Mouse (Mus musculus): Measurements from ENCODE around the gene Abcc6. TPM values are rescaled to one million over a fixed set of nuclear protein-coding genes. Genes with fewer than 3 reads are reported as not detected.

The Abcc6 gene
- total RNA-seq (2017) = not detected in 3 replicates

- ATAC-seq (replicated peaks; ENCODE audit: insufficient number of reproducible peaks, low FRiP score, low TSS enrichment, poor library complexity, severe bottlenecking) = no peak
Measured at GRCm38 (mm10) chr7:46030145-46030488, at the start of gene Abcc6. Gene Abcc6 (minus strand): TSS chr7:46030302.

DNA sequence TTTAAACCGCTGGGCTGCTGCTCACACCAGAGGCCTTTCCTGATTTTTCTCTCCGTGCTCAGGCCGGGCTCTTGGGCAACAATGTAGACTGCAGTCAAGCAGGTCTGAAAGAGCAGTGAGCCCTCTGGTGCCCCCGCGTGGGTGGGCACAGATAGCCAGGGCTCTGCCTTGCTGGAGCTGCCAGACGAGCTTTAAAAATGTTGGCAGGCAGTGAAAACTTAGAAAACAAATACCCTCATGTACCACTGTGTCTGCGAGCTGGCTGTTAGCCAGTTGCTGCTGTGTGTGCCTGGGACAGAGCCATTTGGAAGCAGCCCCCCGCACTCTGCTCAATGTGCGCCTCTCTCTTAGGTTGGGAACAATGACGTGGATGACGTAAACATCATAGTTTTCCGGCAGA, 47.6 kb upstream of the Abcc6 start:
- ATAC-seq (replicated peaks; ENCODE audit: insufficient number of reproducible peaks, low FRiP score, low TSS enrichment, poor library complexity, severe bottlenecking) = no peak

DNA sequence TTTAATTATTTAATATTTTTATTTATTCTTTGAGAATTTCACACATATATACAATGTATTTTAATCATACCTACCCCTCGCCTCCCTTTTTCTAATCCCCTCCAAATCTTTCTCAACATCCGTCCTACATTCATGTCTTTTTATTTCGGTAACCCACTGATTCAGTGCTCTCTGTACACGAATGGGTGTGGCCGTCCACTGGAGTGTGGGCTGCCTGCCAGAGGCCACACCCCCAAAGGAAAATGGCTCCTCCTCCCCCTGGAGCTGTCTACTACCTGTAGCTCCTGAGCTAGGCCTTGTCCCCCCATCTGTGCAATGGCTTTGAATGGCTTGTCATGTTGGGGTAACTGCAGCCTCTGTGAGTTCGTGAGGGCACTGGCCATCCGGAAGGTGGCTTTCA, 46.7 kb upstream of the Abcc6 start:
- ATAC-seq (replicated peaks; ENCODE audit: insufficient number of reproducible peaks, low FRiP score, low TSS enrichment, poor library complexity, severe bottlenecking) = no peak

DNA sequence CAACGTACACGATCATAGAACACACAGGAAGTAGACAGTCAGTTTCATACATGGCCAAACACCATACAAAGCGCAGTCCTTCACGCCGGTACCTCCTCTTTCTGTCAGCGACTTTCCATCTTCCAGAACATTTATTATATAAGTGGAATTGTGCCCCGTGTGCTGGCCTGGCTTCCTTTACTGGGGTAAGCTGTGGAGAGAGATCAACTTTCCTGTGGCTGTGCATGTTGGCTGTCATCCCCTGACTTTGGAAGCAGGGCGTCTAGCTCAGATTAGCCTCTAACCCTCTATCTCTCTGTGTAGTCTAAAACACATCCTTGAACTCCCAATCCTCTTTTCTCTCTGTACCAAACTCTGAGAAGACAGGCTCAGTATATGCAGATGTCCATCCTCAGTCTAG, 38.7 kb upstream of the Abcc6 start:
- ATAC-seq (replicated peaks; ENCODE audit: insufficient number of reproducible peaks, low FRiP score, low TSS enrichment, poor library complexity, severe bottlenecking) = no peak

GRCm38 (mm10) chr7:46063296-46063695, 33.2 kb upstream of the Abcc6 start:
- ATAC-seq (replicated peaks; ENCODE audit: insufficient number of reproducible peaks, low FRiP score, low TSS enrichment, poor library complexity, severe bottlenecking) = no peak

- ATAC-seq (replicated peaks; ENCODE audit: insufficient number of reproducible peaks, low FRiP score, low TSS enrichment, poor library complexity, severe bottlenecking) = no peak
Measured at GRCm38 (mm10) chr7:46061614-46062013, 31.5 kb upstream of the Abcc6 start.

DNA sequence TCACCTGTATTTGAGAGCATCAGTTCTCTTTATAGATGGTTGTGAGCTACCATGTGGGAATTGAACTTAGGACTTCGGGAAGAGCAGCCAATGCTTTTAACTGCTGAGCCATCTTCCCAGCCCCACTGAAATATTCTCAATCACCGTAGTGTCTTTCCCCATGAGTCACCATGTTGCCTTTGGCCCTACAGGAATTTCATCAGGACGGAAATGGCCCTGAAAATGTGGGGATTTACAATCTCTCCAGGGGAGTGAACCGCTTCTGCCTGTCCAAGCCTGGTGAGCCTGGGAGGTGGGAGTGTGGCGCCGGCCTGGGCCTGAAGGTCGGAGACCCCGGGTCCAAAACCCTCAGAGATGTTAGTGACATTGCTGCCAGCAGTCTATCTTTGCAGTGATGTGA, 30.6 kb upstream of the Abcc6 start:
- ATAC-seq (replicated peaks; ENCODE audit: insufficient number of reproducible peaks, low FRiP score, low TSS enrichment, poor library complexity, severe bottlenecking) = no peak

DNA sequence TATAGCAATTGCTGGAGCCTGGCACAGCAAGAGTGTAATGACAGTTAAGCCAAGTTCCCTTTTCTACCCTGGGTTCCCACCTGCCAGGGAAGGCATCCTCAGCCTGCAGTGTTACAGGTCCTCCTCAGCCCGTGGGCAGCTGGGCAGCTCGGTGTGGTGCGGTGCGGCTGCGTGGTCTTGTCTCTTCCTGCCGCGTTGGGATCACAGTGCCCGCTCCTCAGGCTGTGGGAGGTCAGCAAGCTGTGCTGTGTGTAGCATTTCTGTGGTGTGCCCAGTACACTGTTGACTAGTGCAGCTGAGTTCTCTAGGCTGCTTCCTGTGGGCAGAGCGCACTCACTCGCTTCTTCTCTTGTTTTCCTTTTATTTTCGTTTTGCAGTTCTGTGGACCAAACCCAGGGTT, 28.8 kb upstream of the Abcc6 start:
- peak; percentile 47 for ATAC-seq (replicated peaks; ENCODE audit: insufficient number of reproducible peaks, low FRiP score, low TSS enrichment, poor library complexity, severe bottlenecking)

- ATAC-seq (replicated peaks; ENCODE audit: insufficient number of reproducible peaks, low FRiP score, low TSS enrichment, poor library complexity, severe bottlenecking) = no peak
Measured at GRCm38 (mm10) chr7:46053566-46053965, 23.5 kb upstream of the Abcc6 start.

DNA sequence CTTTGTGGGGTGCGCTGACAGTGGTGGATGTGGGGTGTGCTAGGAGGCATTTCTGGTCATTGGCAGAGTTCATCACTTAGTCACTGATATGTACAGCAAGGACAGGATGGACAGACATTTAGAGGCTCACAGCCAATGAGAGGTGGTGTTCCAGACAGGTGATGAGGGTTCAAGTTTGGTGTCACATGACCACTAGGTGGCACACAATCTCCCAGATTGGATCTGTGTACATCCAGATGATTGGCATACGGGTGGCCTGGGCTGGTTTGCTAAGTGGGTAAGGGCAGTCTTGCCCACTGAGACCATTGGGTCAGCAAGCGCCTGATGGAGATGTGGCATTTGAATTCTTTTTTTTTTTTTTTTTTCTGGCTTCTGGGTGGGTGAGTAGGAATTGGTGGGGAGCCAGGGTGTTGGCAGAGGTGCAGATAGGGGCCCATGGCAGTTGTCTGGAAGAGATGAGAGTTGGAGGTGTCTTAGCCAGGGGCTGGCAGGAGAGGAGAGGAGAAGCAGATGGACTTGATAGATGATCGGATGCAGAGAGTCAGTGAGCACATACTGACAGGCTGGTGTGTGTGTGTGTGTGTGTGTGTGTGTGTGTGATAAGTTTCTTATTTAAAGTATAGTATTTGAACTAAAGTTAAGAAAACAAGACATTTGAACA, 22.2 kb upstream of the Abcc6 start:
- no peak for ATAC-seq (replicated peaks; ENCODE audit: insufficient number of reproducible peaks, low FRiP score, low TSS enrichment, poor library complexity, severe bottlenecking)

GRCm38 (mm10) chr7:46049981-46050380, 19.9 kb upstream of the Abcc6 start:
- ATAC-seq (replicated peaks; ENCODE audit: insufficient number of reproducible peaks, low FRiP score, low TSS enrichment, poor library complexity, severe bottlenecking) = no peak

DNA sequence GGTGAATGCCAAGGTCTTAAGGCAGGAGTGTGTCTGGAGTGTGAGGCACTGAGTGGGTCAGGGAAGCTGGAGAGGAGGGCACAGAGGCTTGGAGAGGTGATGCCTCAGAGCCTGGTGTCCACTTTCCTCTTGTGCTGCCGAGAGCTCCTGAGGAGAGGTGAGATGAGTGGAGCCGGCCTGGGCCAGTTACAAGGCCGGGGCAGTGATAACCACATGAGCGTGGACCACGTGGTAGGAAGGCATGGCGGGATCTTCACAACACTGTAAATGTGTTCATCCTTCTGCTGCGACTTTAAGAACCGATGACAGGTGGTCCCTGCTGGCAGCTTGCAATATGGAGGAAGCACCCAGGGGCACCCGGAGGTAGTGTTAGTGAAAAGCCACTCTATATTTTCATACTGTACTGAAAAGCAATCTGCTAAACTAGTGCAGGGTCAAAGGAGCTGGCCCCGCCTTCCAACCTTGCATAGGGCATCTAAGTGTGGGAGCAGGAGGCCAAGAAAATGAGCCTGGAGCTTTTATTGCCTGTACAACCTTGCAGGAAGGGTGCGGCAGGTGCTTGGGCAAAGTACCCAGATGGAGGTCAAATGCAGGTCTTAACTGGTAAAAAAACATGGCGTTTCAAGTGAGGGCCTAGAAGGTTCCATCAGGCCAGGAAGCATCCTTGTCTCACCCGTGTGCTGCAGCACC, 17.9 kb upstream of the Abcc6 start:
- ATAC-seq (replicated peaks; ENCODE audit: insufficient number of reproducible peaks, low FRiP score, low TSS enrichment, poor library complexity, severe bottlenecking) = no peak

- no peak for ATAC-seq (replicated peaks; ENCODE audit: insufficient number of reproducible peaks, low FRiP score, low TSS enrichment, poor library complexity, severe bottlenecking)
Measured at GRCm38 (mm10) chr7:46045882-46046281, 15.8 kb upstream of the Abcc6 start.

DNA sequence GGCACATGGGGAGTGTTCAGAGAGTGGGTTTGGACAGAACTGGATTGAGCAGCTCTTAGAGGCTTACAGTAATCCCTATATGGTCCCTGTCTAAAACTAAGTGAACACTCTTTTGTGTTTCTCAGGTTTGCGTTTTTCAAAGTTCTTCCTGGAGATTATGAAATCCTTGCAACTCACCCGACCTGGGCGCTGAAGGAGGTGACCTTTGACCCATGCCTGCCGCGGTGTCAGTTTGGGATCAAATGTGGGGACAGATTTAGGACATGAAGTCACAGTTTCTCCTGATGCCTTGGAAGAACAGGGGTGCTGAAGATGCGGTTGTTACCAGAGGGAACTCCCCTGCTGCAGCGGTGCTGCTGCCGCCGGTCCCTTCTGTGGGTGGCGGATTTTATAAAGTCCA, 14.0 kb upstream of the Abcc6 start:
- ATAC-seq (replicated peaks; ENCODE audit: insufficient number of reproducible peaks, low FRiP score, low TSS enrichment, poor library complexity, severe bottlenecking) = no peak

GRCm38 (mm10) chr7:46039873-46040272, 9.8 kb upstream of the Abcc6 start:
- ATAC-seq (replicated peaks; ENCODE audit: insufficient number of reproducible peaks, low FRiP score, low TSS enrichment, poor library complexity, severe bottlenecking) = no peak

- no peak for ATAC-seq (replicated peaks; ENCODE audit: insufficient number of reproducible peaks, low FRiP score, low TSS enrichment, poor library complexity, severe bottlenecking)
Measured at GRCm38 (mm10) chr7:46037433-46037832, 7.3 kb upstream of the Abcc6 start.

- no peak for ATAC-seq (replicated peaks; ENCODE audit: insufficient number of reproducible peaks, low FRiP score, low TSS enrichment, poor library complexity, severe bottlenecking)
Measured at GRCm38 (mm10) chr7:46035468-46035867, 5.4 kb upstream of the Abcc6 start.

DNA sequence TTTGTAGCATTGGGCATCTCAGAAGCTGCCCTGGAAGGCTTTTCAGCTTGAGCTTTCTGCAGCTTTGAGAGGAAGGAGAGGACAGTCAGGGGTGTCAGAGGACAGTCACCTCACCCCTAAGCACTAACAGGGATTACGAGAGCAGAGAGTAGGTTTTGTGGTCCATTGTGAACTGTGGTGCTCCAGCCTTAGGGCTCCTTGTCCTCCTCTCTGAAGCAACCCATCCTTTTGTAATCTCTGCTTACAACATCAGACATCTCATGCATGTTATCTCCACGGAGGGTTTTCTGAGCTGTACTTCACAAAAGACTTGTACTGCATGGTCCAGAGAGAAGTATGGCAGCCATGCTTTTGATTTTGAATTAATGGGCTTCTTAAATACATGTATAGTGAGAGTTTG, 4.9 kb upstream of the Abcc6 start:
- ATAC-seq (replicated peaks; ENCODE audit: insufficient number of reproducible peaks, low FRiP score, low TSS enrichment, poor library complexity, severe bottlenecking) = no peak

- ATAC-seq (replicated peaks; ENCODE audit: insufficient number of reproducible peaks, low FRiP score, low TSS enrichment, poor library complexity, severe bottlenecking) = no peak
Measured at GRCm38 (mm10) chr7:46033870-46034337, 3.8 kb upstream of the Abcc6 start.

GRCm38 (mm10) chr7:46033109-46033869, 3.2 kb upstream of the Abcc6 start, which contains the start of gene Nomo1:
Gene Nomo1 (plus strand): TSS chr7:46033698.
- ATAC-seq (replicated peaks; ENCODE audit: insufficient number of reproducible peaks, low FRiP score, low TSS enrichment, poor library complexity, severe bottlenecking) = peak; percentile 93
